Comparison of ENCODE assay signal across 11 mouse cellular contexts in the genomic region with DNA sequence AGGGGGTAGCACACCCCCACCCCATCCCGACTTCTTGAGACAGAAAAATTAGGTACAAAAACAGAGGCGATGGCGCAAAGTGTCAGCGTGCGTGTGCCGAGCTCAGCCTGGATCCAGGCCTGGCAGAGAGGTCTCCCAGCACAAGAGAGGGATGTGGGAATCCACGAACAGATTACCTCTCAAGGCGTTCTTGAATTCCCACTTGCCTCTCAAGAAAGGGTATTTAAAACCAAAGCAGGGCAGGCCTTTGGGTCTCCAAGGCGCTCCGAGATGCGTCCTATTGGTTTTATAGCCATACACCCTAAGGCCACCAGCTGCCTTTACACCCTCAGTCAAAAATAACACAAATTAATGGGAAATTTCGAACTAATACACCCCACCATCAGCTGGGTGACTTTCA. TPM values are rescaled to one million over a fixed set of nuclear protein-coding genes. Genes with fewer than 3 reads are reported as not detected.
A peak's percentile ranks its signal among the peaks of the same experiment; 100 is the strongest.
DNase-seq lines count a peak whose midpoint lies in the region; ATAC-seq and TF ChIP-seq lines count a peak whose summit lies in the region.
"Had no signal": no experiment of that assay in that cellular context is flagged by ENCODE, and none has a peak within 500 bp of the region (broad histone marks: within the 10 kb centered on the region; RNA-seq: fewer than 3 reads in every experiment).

No protein-coding gene starts in this region.

- H3K27me3 ChIP-seq in forebrain, embryonic 12.5 days, result peaks cover 83% of the 10 kb centered on the region
- peaks cover 69% of the 10 kb centered on the region for H3K27me3 ChIP-seq in limb, embryonic 11.5 days (ENCODE audit: control insufficient read depth, insufficient read depth, low read length)

- no peak for DNase-seq in lung, adult 2 months
- DNase-seq in lung, postnatal 14 days, result no peak
- peak; percentile 58 for DNase-seq in limb, embryonic 11.5 days (ENCODE audit: low spot score)
- DNase-seq in Muller cell, postnatal 12 days (ENCODE audit: inconsistent ontology term), result no peak
- no peak for DNase-seq in ovary, postnatal 14 days (ENCODE audit: low spot score)
- no peak for DNase-seq in left cerebral cortex, adult 9 months (ENCODE audit: low spot score in 2 of 2)
- DNase-seq: cerebellum, postnatal 14 days; kidney, adult 11 months had no signal

- H3K4me2 ChIP-seq in forebrain, embryonic 12.5 days, result peak overlapping the region; percentile 50; the same call in 1 of the 2 replicates
- H3K4me2 ChIP-seq in limb, embryonic 11.5 days (ENCODE audit: low read depth, severe bottlenecking), result no peak overlapping the region

- no peaks in the 10 kb centered on the region for H3K36me3 ChIP-seq in forebrain, embryonic 12.5 days (replicated peaks)
- no peaks in the 10 kb centered on the region for H3K36me3 ChIP-seq in limb, embryonic 11.5 days (ENCODE audit: control insufficient read depth, insufficient read depth, low read length)

- TF ChIP-seq CTCF in lung, adult 2 months (IDR thresholded peaks at IDR 0.05; ENCODE audit: insufficient read depth, low read length), result no peak
- TF ChIP-seq CTCF in olfactory bulb, adult 2 months (IDR thresholded peaks at IDR 0.05; ENCODE audit: insufficient read depth, low read depth, low read length), result no peak

- 34% methylated on average over 12 of the region's 12 CpGs for WGBS in lung, adult 2 months
- 4% methylated on average over 12 of the region's 12 CpGs for WGBS in forebrain, embryonic 12.5 days
- 8% methylated on average over 12 of the region's 12 CpGs for WGBS in limb, embryonic 11.5 days
- 13% methylated on average over 12 of the region's 12 CpGs for WGBS in olfactory bulb, adult 2 months

- ATAC-seq in forebrain, embryonic 12.5 days (ENCODE audit: low FRiP score), result no peak
- no peak for ATAC-seq in limb, embryonic 11.5 days (ENCODE audit: insufficient number of reproducible peaks, low FRiP score, low TSS enrichment, low read depth)

- H3K9ac ChIP-seq in forebrain, embryonic 12.5 days, result no peak overlapping the region
- H3K9ac ChIP-seq in limb, embryonic 11.5 days (ENCODE audit: low read length), result no peak overlapping the region

- H3K4me3 ChIP-seq in lung, adult 2 months (replicated peaks; ENCODE audit: extremely low read depth, low read depth, low read length), result peak overlapping the region; percentile 77
- H3K4me3 ChIP-seq in forebrain, embryonic 12.5 days (replicated peaks), result peak overlapping the region; percentile 34; the same call in 1 of the 2 replicates
- H3K4me3 ChIP-seq in limb, embryonic 11.5 days (ENCODE audit: low read depth, low read length), result no peak overlapping the region
- H3K4me3 ChIP-seq in olfactory bulb, adult 2 months (ENCODE audit: insufficient read depth, low read depth, low read length), result 0 out of 2 replicates have a peak overlapping the region, but pooled peaks have one; percentile 28

- no peak for TF ChIP-seq POLR2A in lung, adult 2 months (IDR thresholded peaks at IDR 0.05; ENCODE audit: borderline replicate concordance, extremely low read depth, low read depth, low read length)
- TF ChIP-seq POLR2A in olfactory bulb, adult 2 months (IDR thresholded peaks at IDR 0.05; ENCODE audit: insufficient read depth, low read depth, low read length), result no peak

- no peak overlapping the region for H3K27ac ChIP-seq in forebrain, embryonic 12.5 days
- no peak overlapping the region for H3K27ac ChIP-seq in limb, embryonic 11.5 days (replicated peaks; ENCODE audit: low read depth, low read length)
- no peak overlapping the region for H3K27ac ChIP-seq in olfactory bulb, adult 2 months (ENCODE audit: insufficient read depth, low read depth, low read length)

- H3K9me3 ChIP-seq in forebrain, embryonic 12.5 days, result 0 out of 2 replicates have a peak, but pooled peaks cover 2% of the 10 kb centered on the region
- no peaks in the 10 kb centered on the region for H3K9me3 ChIP-seq in limb, embryonic 11.5 days (ENCODE audit: control insufficient read depth, low read length)

- no peaks in the 10 kb centered on the region; the same call in none of the 2 replicates for H3K4me1 ChIP-seq in lung, adult 2 months (ENCODE audit: control insufficient read depth, insufficient read depth, low read length)
- peaks cover 32% of the 10 kb centered on the region for H3K4me1 ChIP-seq in forebrain, embryonic 12.5 days
- H3K4me1 ChIP-seq in limb, embryonic 11.5 days (ENCODE audit: control insufficient read depth, insufficient read depth, low read length), result peaks cover 27% of the 10 kb centered on the region
- peaks cover 25% of the 10 kb centered on the region for H3K4me1 ChIP-seq in olfactory bulb, adult 2 months (ENCODE audit: control insufficient read depth, insufficient read depth, low read length)

RNA-seq across cellular contexts. Expression of a gene that starts 4.4 kb away (rescaled TPM):
- 64.7 and 69.8 TPM in 2 replicates for polyA plus RNA-seq in lung, adult 2 months (2012; rRNA removed)
- 3.4 and 4.6 TPM in 2 replicates for polyA plus RNA-seq in forebrain, embryonic 12.5 days (2016; fragmentation: Nextera tagmentation; extraction: Ambion mirVana)
- polyA plus RNA-seq in limb, embryonic 11.5 days (2014; fragmentation: Nextera tagmentation; extraction: Ambion mirVana), result 0.20 and 0.71 TPM in 2 replicates
- polyA plus RNA-seq in olfactory bulb, adult 2 months (2012; ENCODE audit: insufficient read depth, insufficient read length, low replicate concordance, missing spikeins), result not detected in 2 replicates
- polyA plus RNA-seq: testis, adult 2 months had no signal

Comparison
In these comparisons a context has a peak if more than half of its experiments do, and no peak if none do; other contexts are left out.
1. RNA of a gene that starts 4.4 kb away (polyA plus RNA-seq): 64.7 to 69.8 TPM in lung, adult 2 months; 3.4 to 4.6 TPM in forebrain, embryonic 12.5 days, 0.20 to 0.71 TPM in limb, embryonic 11.5 days and not detected in olfactory bulb, adult 2 months; every median in the first group is over 10 times any median in the second.